Mouse (Mus musculus): ENCODE data around the gene Cd24a.

GRCm38 (mm10) chr10:43623510-43623909, 45.4 kb downstream of the Cd24a start:
- no peak for TF ChIP-seq GATA1 (IDR thresholded peaks at IDR 0.05; ENCODE audit: low read length)
- TF ChIP-seq TAL1 (IDR thresholded peaks at IDR 0.05; ENCODE audit: low read length) = no peak
